ENCODE assay signal across 12 mouse cellular contexts in genomic region chr8:95549871-95550829, GRCm38 (mm10). TPM values are rescaled to one million over a fixed set of nuclear protein-coding genes. Genes with fewer than 3 reads are reported as not detected.
DNase-seq lines count a peak whose midpoint lies in the region; ATAC-seq lines count a peak whose summit lies in the region.
"Had no signal": no experiment of that assay in that cellular context is flagged by ENCODE, and none has a peak within 500 bp of the region (broad histone marks: within the 10 kb centered on the region; RNA-seq: fewer than 3 reads in every experiment).

No protein-coding gene starts in this region.

- H3K4me3 ChIP-seq in forebrain, embryonic 16.5 days (replicated peaks; ENCODE audit: low read length): no peak overlapping the region
- no peak overlapping the region for H3K4me3 ChIP-seq in midbrain, embryonic 13.5 days (replicated peaks)
- H3K4me3 ChIP-seq: heart, adult 2 months had no signal

- WGBS in forebrain, embryonic 16.5 days: 46% methylated on average over 16 of the region's 16 CpGs
- 49% methylated on average over 16 of the region's 16 CpGs for WGBS in midbrain, embryonic 13.5 days

- H3K27me3 ChIP-seq in forebrain, embryonic 16.5 days (replicated peaks; ENCODE audit: control insufficient read depth, insufficient read depth, low read length): no peaks in the 10 kb centered on the region
- no peaks in the 10 kb centered on the region for H3K27me3 ChIP-seq in midbrain, embryonic 13.5 days

- H3K9ac ChIP-seq in forebrain, embryonic 16.5 days (replicated peaks; ENCODE audit: low read depth, low read length): peak overlapping the region; percentile 20; the same call in 1 of the 2 replicates
- H3K9ac ChIP-seq in midbrain, embryonic 13.5 days (replicated peaks): peak overlapping the region; percentile 36

- DNase-seq in frontal cortex, postnatal 14 days (ENCODE audit: low spot score in 2 of 2): no peak
- DNase-seq in Muller cell, postnatal 12 days (ENCODE audit: inconsistent ontology term): peak; percentile 16
- no peak for DNase-seq in liver
- no peak for DNase-seq in urinary bladder, postnatal 14 days (ENCODE audit: low spot score)
- DNase-seq in lung, postnatal 25 days (ENCODE audit: low spot score): no peak
- DNase-seq: heart, adult 2 months; lung, postnatal 14 days had no signal

- H3K4me1 ChIP-seq in forebrain, embryonic 16.5 days (replicated peaks; ENCODE audit: control insufficient read depth, insufficient read depth, low read length): peaks cover 6% of the 10 kb centered on the region
- peaks cover 18% of the 10 kb centered on the region for H3K4me1 ChIP-seq in midbrain, embryonic 13.5 days (replicated peaks)

- H3K4me2 ChIP-seq in forebrain, embryonic 16.5 days (ENCODE audit: low read length): no peak overlapping the region
- peak overlapping the region; percentile 15; the same call in 1 of the 2 replicates for H3K4me2 ChIP-seq in midbrain, embryonic 13.5 days (replicated peaks)

- H3K36me3 ChIP-seq in forebrain, embryonic 16.5 days (ENCODE audit: control insufficient read depth, insufficient read depth): no peaks in the 10 kb centered on the region
- no peaks in the 10 kb centered on the region for H3K36me3 ChIP-seq in midbrain, embryonic 13.5 days

- peak overlapping the region; percentile 34; the same call in 1 of the 2 replicates for H3K27ac ChIP-seq in forebrain, embryonic 16.5 days (ENCODE audit: low read length)
- peak overlapping the region; percentile 68 for H3K27ac ChIP-seq in midbrain, embryonic 13.5 days
- H3K27ac ChIP-seq: heart, adult 2 months had no signal

- H3K9me3 ChIP-seq in forebrain, embryonic 16.5 days (ENCODE audit: control insufficient read depth, low read length): no peaks in the 10 kb centered on the region
- H3K9me3 ChIP-seq in midbrain, embryonic 13.5 days: no peaks in the 10 kb centered on the region

- peak; percentile 75 for ATAC-seq in frontal cortex, adult (ENCODE audit: low TSS enrichment)
- ATAC-seq in forebrain, embryonic 16.5 days: peak; percentile 87
- ATAC-seq in midbrain, embryonic 13.5 days: peak; percentile 82

RNA-seq across cellular contexts. Expression of gene Ccdc113, which starts 16.3 kb away (rescaled TPM):
- 1.3 and 1.5 TPM in 2 replicates for polyA plus RNA-seq in forebrain, embryonic 16.5 days (2015; fragmentation: Nextera tagmentation; extraction: Ambion mirVana)
- 0.57 and 0.93 TPM in 2 replicates for polyA plus RNA-seq in midbrain, embryonic 13.5 days (2015; fragmentation: Nextera tagmentation; extraction: Ambion mirVana)
- polyA plus RNA-seq: stomach, embryonic 14.5 days had no signal

RNA-seq across cellular contexts. Expression of gene Prss54, which starts 26.0 kb away (rescaled TPM):
- polyA plus RNA-seq in forebrain, embryonic 16.5 days (2015; fragmentation: Nextera tagmentation; extraction: Ambion mirVana): not detected in 2 replicates
- not detected in 2 replicates for polyA plus RNA-seq in midbrain, embryonic 13.5 days (2015; fragmentation: Nextera tagmentation; extraction: Ambion mirVana)
- polyA plus RNA-seq: heart, adult 2 months; limb, embryonic 14.5 days; stomach, embryonic 14.5 days had no signal
